9 mouse cellular contexts compared by ENCODE assay signal in genomic region chr5:107724661-107725434, GRCm38 (mm10). TPM values are rescaled to one million over a fixed set of nuclear protein-coding genes. Genes with fewer than 3 reads are reported as not detected.
A peak's percentile ranks its signal among the peaks of the same experiment; 100 is the strongest.
DNase-seq lines count a peak whose midpoint lies in the region; ATAC-seq and TF ChIP-seq lines count a peak whose summit lies in the region.
"Had no signal": no experiment of that assay in that cellular context is flagged by ENCODE, and none has a peak within 500 bp of the region (broad histone marks: within the 10 kb centered on the region; RNA-seq: fewer than 3 reads in every experiment).

No protein-coding gene starts in this region.

- H3K27me3 ChIP-seq in liver, adult 2 months (ENCODE audit: control insufficient read depth, insufficient read depth, low read length) = peaks cover 57% of the 10 kb centered on the region
- H3K27me3 ChIP-seq in hindbrain, embryonic 10.5 days (ENCODE audit: insufficient read depth, poor library complexity, severe bottlenecking) = peaks cover 100% of the 10 kb centered on the region
- H3K27me3 ChIP-seq in liver, embryonic 16.5 days (ENCODE audit: control insufficient read depth, insufficient read depth, low read depth, low read length) = peaks cover 90% of the 10 kb centered on the region
- H3K27me3 ChIP-seq in splenic B cell, adult 2 months (ENCODE audit: control insufficient read depth, insufficient read depth, low read length, poor library complexity, severe bottlenecking) = no peaks in the 10 kb centered on the region; the same call in 1 of the 2 replicates

- no peak for DNase-seq in liver, adult 2 months (ENCODE audit: extremely low read depth, low read depth, low spot score)
- no peak for DNase-seq in liver
- peak; percentile 59 for DNase-seq in hindbrain, embryonic 10.5 days (ENCODE audit: low spot score)
- DNase-seq in splenic B cell, adult 2 months (ENCODE audit: low read depth, low spot score) = peak; percentile 54
- no peak for DNase-seq in left cerebral cortex, postnatal 4 days

- no peaks in the 10 kb centered on the region for H3K79me2 ChIP-seq in liver, adult 2 months (ENCODE audit: control insufficient read depth, insufficient read depth, low read length)

- TF ChIP-seq CTCF in liver, adult 2 months (IDR thresholded peaks at IDR 0.05; ENCODE audit: low read depth, low read length) = no peak

- peaks cover 10% of the 10 kb centered on the region for H3K4me1 ChIP-seq in liver, adult 2 months (ENCODE audit: control insufficient read depth, insufficient read depth, low read length)
- H3K4me1 ChIP-seq in brown adipose tissue, adult 24 weeks (ENCODE audit: control insufficient read depth, insufficient read depth, insufficient read length, low read length) = peaks cover 15% of the 10 kb centered on the region; the same call in 1 of the 2 replicates
- peaks cover 57% of the 10 kb centered on the region for H3K4me1 ChIP-seq in hindbrain, embryonic 10.5 days (replicated peaks)
- peaks cover 13% of the 10 kb centered on the region; the same call in 1 of the 2 replicates for H3K4me1 ChIP-seq in liver, embryonic 16.5 days (ENCODE audit: control insufficient read depth, low read depth, low read length)

- intact Hi-C loops in left cerebral cortex, postnatal 4 days (cut with DNase I) = no loop called here

- H3K9me3 ChIP-seq in hindbrain, embryonic 10.5 days = no peaks in the 10 kb centered on the region
- no peaks in the 10 kb centered on the region for H3K9me3 ChIP-seq in liver, embryonic 16.5 days (replicated peaks; ENCODE audit: control insufficient read depth, low read length)

- no peak; the same call in 1 of the 2 replicates for ATAC-seq in liver, embryonic 16.5 days (ENCODE audit: low read depth)
- ATAC-seq in megakaryocyte progenitor cell, adult 5-6 weeks (replicated peaks; ENCODE audit: poor library complexity) = no peak

- peak overlapping the region; percentile 59 for H3K4me2 ChIP-seq in liver, embryonic 16.5 days (ENCODE audit: low read depth, low read length)

- no peak for TF ChIP-seq POLR2A in liver, adult 2 months (IDR thresholded peaks at IDR 0.05; ENCODE audit: extremely low read depth, insufficient read depth, low read length)

- H3K36me3 ChIP-seq in liver, adult 2 months (ENCODE audit: control insufficient read depth, insufficient read depth, low read length) = no peaks in the 10 kb centered on the region
- H3K36me3 ChIP-seq in hindbrain, embryonic 10.5 days = no peaks in the 10 kb centered on the region
- H3K36me3 ChIP-seq in liver, embryonic 16.5 days (ENCODE audit: control insufficient read depth, insufficient read depth) = no peaks in the 10 kb centered on the region
- H3K36me3 ChIP-seq in splenic B cell, adult 2 months (ENCODE audit: control insufficient read depth, insufficient read depth, low read length, poor library complexity, severe bottlenecking) = no peaks in the 10 kb centered on the region

- peak overlapping the region; percentile 36; the same call in 1 of the 2 replicates for H3K4me3 ChIP-seq in liver, adult 2 months (ENCODE audit: insufficient read depth, low read depth, low read length)
- peak overlapping the region; percentile 34 for H3K4me3 ChIP-seq in brown adipose tissue, adult 24 weeks (ENCODE audit: insufficient read depth, low read depth, low read length)
- peak overlapping the region; percentile 43 for H3K4me3 ChIP-seq in hindbrain, embryonic 10.5 days
- H3K4me3 ChIP-seq in liver, embryonic 16.5 days (ENCODE audit: low read depth, low read length) = peak overlapping the region; percentile 41

- H3K27ac ChIP-seq in liver, adult 2 months (replicated peaks; ENCODE audit: insufficient read depth, low read depth, low read length) = no peak overlapping the region
- H3K27ac ChIP-seq in brown adipose tissue, adult 24 weeks (replicated peaks; ENCODE audit: low read depth, low read length) = no peak overlapping the region
- H3K27ac ChIP-seq in hindbrain, embryonic 10.5 days = no peak overlapping the region
- no peak overlapping the region for H3K27ac ChIP-seq in liver, embryonic 16.5 days (ENCODE audit: low read length)

- WGBS in liver, adult 2 months = 2% methylated on average over 52 of the region's 52 CpGs
- WGBS in hindbrain, embryonic 10.5 days = under 1% methylated on average over 52 of the region's 52 CpGs
- WGBS in liver, embryonic 16.5 days (ENCODE audit: insufficient replicate concordance) = under 1% methylated on average over 52 of the region's 52 CpGs

- H3K9ac ChIP-seq in liver, adult 2 months (ENCODE audit: low read depth, low read length) = no peak overlapping the region
- 0 out of 2 replicates have a peak overlapping the region, but pooled peaks have one; percentile 31 for H3K9ac ChIP-seq in liver, embryonic 16.5 days (ENCODE audit: low read depth, low read length)

RNA-seq across cellular contexts. Expression of gene Gfi1, which starts 1.0 kb away (rescaled TPM):
- 0.07 and 0.09 TPM in 2 replicates for total RNA-seq in liver, adult 2 months (2014; rRNA removed)
- polyA plus RNA-seq in liver, adult 2 months (2012; rRNA removed) = 0.12 TPM in 1 of 2 replicates, not detected in the other
- polyA plus RNA-seq in brown adipose tissue, adult 24 weeks (2012; ENCODE audit: insufficient read depth, insufficient read length, missing spikeins) = not detected in 2 replicates
- polyA plus RNA-seq in hindbrain, embryonic 10.5 days (2016; fragmentation: Nextera tagmentation; extraction: Ambion mirVana) = 0.05 TPM in 1 of 2 replicates, not detected in the other
- 1.4 and 1.5 TPM in 2 replicates for polyA plus RNA-seq in liver, embryonic 16.5 days (2015; fragmentation: Nextera tagmentation; extraction: Ambion mirVana)
- 45.2 and 47.9 TPM in 2 replicates for total RNA-seq in megakaryocyte progenitor cell, adult 5-6 weeks (2015)
- total RNA-seq in megakaryocyte progenitor cell, adult 5-6 weeks (2017) = 57.9 and 61.6 TPM in 2 replicates
- total RNA-seq in left cerebral cortex, postnatal 4 days (2021) = under 1 TPM in 1 of 2 experiments, not detected in 1; 0.36 TPM
- total RNA-seq: left cerebral cortex, postnatal 36 days had no signal

Comparison
In these comparisons a context has a peak if more than half of its experiments do, and no peak if none do; other contexts are left out.
1. DNase-seq: peak in hindbrain, embryonic 10.5 days (single experiment) and splenic B cell, adult 2 months (single experiment); none in liver, adult 2 months (single experiment), liver (single experiment) and left cerebral cortex, postnatal 4 days (single experiment).
2. Peak in every context shown above with its lines, with median percentiles within 50 percentile points of each other: H3K4me3 ChIP-seq.